Mouse (Mus musculus): Measurements from ENCODE around the gene Fkbp2. TPM values are rescaled to one million over a fixed set of nuclear protein-coding genes. Genes with fewer than 3 reads are reported as not detected.

The Fkbp2 gene
- polyA plus RNA-seq, 1 experiment from 2014 or later = 64.2 TPM

DNA sequence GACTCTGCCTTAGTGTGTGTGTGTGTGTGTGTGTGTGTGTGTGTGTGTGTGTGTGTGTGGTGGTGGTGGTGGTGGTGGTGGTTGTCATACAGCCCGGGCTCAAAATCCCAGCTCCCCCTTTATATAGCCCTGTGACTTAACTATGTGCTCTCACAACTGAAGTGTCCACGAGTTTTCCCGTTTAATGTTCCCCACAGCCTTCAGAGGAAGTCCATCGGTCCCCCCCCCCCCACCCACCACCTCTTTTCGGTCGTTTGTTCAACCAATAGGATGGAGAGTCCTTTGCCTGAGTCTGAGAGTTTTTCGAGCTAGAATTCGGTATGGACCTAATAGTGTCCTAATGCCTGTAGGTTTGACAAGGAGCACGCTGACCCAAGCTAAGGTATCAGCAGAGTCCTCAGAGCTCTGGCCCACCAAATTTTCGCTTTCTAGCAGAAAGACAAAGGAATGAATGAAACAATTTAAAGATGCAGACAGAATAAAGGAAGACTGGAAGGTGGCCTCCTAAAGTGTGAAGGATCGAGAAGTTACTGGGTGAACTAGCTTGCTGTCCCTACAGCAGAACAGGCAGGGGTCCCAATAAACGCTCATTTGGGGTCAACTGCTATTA lies 6.6 kb downstream of the Fkbp2 start:
- Histone ChIP-seq H3K27me3 (ENCODE audit: control insufficient read depth, insufficient read depth, low read length) (no peaks in the 10 kb centered on the region), H3K4me3 (ENCODE audit: control insufficient read depth in 1 of 2, insufficient read depth in 1 of 2, low read depth in 1 of 2, low read length in 2 of 2) (peak overlapping the region; percentile 69 to 80), H3K4me1 (ENCODE audit: control insufficient read depth in 2 of 2, insufficient read depth in 2 of 2, low read length in 2 of 2) (peaks cover 33 to 58% of the 10 kb centered on the region in 2 experiments), H3K27ac (replicated peaks in 1 of 2; ENCODE audit: control insufficient read depth in 1 of 2, insufficient read depth in 1 of 2, low read depth in 2 of 2, low read length in 2 of 2) (peak overlapping the region in 1 of 2 experiments; percentile 89; a peak in 1 of 4 replicates), H3K9me3 (ENCODE audit: control insufficient read depth, low read length) (no peaks in the 10 kb centered on the region), H3K9ac (ENCODE audit: low read length) (peak overlapping the region; percentile 90), H3K36me3 (ENCODE audit: control insufficient read depth, insufficient read depth, low read length) (peaks cover 22% of the 10 kb centered on the region), H3K4me2 (ENCODE audit: low read length) (peak overlapping the region; percentile 97)
- no peak for ATAC-seq (ENCODE audit: insufficient number of reproducible peaks, insufficient read depth, low FRiP score, low read depth)
- WGBS = 35% methylated on average over 12 of the region's 12 CpGs

DNA sequence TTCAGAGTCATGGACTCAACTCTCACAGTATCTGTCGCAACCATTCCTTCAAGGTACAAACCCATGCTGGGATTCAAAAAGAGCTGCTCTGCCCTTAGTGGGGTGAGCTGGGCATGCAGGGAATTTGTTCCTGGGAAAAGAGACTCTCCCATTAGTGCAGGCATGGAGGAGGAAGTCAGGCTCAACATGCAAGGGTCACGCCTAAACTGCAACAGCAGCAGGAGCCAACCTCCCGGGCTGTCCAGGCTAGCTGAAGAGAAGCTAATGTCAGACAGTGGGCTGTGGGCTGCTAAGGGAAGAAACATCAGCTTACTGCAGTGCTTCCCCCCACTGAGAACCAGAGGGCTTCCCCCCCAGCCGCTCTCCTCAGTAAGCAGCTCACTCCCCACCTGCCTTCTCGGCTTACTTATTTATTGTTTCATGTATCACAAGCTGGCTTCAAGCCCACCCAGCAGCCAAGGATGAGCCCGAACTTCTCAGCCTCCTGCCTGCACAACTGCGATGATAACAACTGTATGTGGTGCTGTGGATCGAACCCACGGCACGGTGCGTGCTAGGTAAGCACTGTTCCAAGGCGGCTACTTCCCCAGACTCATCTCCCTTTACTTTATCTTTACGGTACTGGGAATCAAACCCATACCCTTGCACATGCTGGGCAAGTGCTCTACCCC lies 7.9 kb downstream of the Fkbp2 start:
- WGBS = 81% methylated on average over 13 of the region's 13 CpGs
- H3K4me1 ChIP-seq (ENCODE audit: control insufficient read depth in 2 of 2, insufficient read depth in 2 of 2, low read length in 2 of 2) = peaks cover 30 to 56% of the 10 kb centered on the region in 2 experiments
- H3K36me3 ChIP-seq (ENCODE audit: control insufficient read depth, insufficient read depth, low read length) = peaks cover 9% of the 10 kb centered on the region
- H3K9me3 ChIP-seq (ENCODE audit: control insufficient read depth, low read length) = no peaks in the 10 kb centered on the region
- no peak overlapping the region for H3K4me3 ChIP-seq (ENCODE audit: control insufficient read depth in 1 of 2, insufficient read depth in 1 of 2, low read depth in 1 of 2, low read length in 2 of 2)
- no peak overlapping the region for H3K4me2 ChIP-seq (ENCODE audit: low read length)
- H3K27ac ChIP-seq (replicated peaks in 1 of 2; ENCODE audit: control insufficient read depth in 1 of 2, insufficient read depth in 1 of 2, low read depth in 2 of 2, low read length in 2 of 2) = peak overlapping the region in 1 of 2 experiments; percentile 19; a peak in 1 of 4 replicates
- peak overlapping the region; percentile 16; the same call in 1 of the 2 replicates for H3K9ac ChIP-seq (ENCODE audit: low read length)
- H3K27me3 ChIP-seq (ENCODE audit: control insufficient read depth, insufficient read depth, low read length) = no peaks in the 10 kb centered on the region
- no peak for ATAC-seq (ENCODE audit: insufficient number of reproducible peaks, insufficient read depth, low FRiP score, low read depth)

DNA sequence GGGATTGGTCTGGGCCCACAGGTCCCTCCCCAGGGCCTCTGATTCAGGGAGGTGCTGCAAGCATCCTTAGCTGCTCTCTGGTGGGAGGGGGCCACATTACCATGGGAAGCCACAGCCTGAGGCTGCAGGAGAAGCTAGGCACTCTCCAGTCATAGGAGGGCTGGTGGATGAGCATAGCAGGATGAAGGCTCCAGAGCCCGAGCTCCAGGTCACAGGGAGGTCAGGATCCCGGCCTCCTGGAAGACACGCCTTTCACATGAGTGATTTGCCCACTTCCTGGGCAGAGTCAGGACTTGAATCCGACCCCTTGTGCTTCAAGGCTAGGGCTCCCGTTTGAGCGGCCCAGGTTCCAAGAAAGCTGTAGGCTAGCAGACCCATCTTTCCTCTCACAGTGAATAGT lies 8.7 kb downstream of the Fkbp2 start:
- Histone ChIP-seq H3K9me3 (ENCODE audit: control insufficient read depth, low read length) (no peaks in the 10 kb centered on the region), H3K27ac (replicated peaks in 1 of 2; ENCODE audit: control insufficient read depth in 1 of 2, insufficient read depth in 1 of 2, low read depth in 2 of 2, low read length in 2 of 2) (peak overlapping the region in 1 of 2 experiments; percentile 19; a peak in 1 of 4 replicates), H3K4me3 (ENCODE audit: control insufficient read depth in 1 of 2, insufficient read depth in 1 of 2, low read depth in 1 of 2, low read length in 2 of 2) (no peak overlapping the region), H3K36me3 (ENCODE audit: control insufficient read depth, insufficient read depth, low read length) (peaks cover 2% of the 10 kb centered on the region; the same call in 1 of the 2 replicates), H3K27me3 (ENCODE audit: control insufficient read depth, insufficient read depth, low read length) (no peaks in the 10 kb centered on the region), H3K9ac (ENCODE audit: low read length) (peak overlapping the region; percentile 16; the same call in 1 of the 2 replicates), H3K4me1 (ENCODE audit: control insufficient read depth in 2 of 2, insufficient read depth in 2 of 2, low read length in 2 of 2) (peaks cover 28 to 49% of the 10 kb centered on the region in 2 experiments), H3K4me2 (ENCODE audit: low read length) (no peak overlapping the region)
- WGBS = 41% methylated on average over 6 of the region's 6 CpGs
- ATAC-seq (ENCODE audit: insufficient number of reproducible peaks, insufficient read depth, low FRiP score, low read depth) = no peak

DNA sequence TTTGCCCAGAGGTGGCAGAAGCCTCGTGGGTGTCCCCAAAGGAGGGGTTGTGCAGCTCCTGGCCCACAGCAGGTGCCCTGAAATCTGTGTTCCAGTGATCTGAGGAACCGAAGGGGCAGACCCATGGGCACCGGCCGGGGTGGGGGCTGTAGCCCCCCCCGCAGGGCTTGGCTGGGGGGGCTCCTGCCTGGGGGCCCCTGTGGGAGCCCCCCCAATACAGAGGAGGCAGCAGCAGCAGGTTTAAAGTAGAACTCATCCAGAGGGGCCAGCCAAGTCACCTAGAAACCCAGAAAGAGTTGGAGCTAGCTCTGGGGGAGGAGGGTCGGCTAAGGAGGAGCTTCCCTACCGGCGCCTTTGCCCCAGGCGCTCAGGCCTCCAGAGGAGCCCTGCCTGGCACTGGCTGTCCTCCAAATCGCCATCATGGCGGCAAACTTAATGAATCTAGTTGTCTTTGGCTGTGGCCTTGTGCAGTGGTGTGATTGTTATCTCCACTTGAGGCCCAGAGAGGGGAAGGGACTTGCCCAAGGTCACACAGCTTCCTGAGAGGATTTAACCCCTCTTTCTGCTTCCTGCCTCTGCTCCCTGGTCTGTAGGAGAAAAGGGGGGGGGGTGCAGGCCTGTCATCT lies 9.7 kb downstream of the Fkbp2 start:
- Histone ChIP-seq H3K4me3 (ENCODE audit: control insufficient read depth in 1 of 2, insufficient read depth in 1 of 2, low read depth in 1 of 2, low read length in 2 of 2) (peak overlapping the region in 1 of 2 experiments; percentile 66; a peak in 2 of 4 replicates), H3K36me3 (ENCODE audit: control insufficient read depth, insufficient read depth, low read length) (peaks cover 10% of the 10 kb centered on the region), H3K27ac (replicated peaks in 1 of 2; ENCODE audit: control insufficient read depth in 1 of 2, insufficient read depth in 1 of 2, low read depth in 2 of 2, low read length in 2 of 2) (peak overlapping the region in 1 of 2 experiments; percentile 42; a peak in 2 of 4 replicates), H3K9me3 (ENCODE audit: control insufficient read depth, low read length) (no peaks in the 10 kb centered on the region), H3K27me3 (ENCODE audit: control insufficient read depth, insufficient read depth, low read length) (no peaks in the 10 kb centered on the region), H3K4me2 (ENCODE audit: low read length) (peak overlapping the region; percentile 70), H3K9ac (ENCODE audit: low read length) (peak overlapping the region; percentile 81), H3K4me1 (ENCODE audit: control insufficient read depth in 2 of 2, insufficient read depth in 2 of 2, low read length in 2 of 2) (peaks cover 26 to 40% of the 10 kb centered on the region in 2 experiments)
- no peak for ATAC-seq (ENCODE audit: insufficient number of reproducible peaks, insufficient read depth, low FRiP score, low read depth)
- 27% methylated on average over 11 of the region's 11 CpGs for WGBS

DNA sequence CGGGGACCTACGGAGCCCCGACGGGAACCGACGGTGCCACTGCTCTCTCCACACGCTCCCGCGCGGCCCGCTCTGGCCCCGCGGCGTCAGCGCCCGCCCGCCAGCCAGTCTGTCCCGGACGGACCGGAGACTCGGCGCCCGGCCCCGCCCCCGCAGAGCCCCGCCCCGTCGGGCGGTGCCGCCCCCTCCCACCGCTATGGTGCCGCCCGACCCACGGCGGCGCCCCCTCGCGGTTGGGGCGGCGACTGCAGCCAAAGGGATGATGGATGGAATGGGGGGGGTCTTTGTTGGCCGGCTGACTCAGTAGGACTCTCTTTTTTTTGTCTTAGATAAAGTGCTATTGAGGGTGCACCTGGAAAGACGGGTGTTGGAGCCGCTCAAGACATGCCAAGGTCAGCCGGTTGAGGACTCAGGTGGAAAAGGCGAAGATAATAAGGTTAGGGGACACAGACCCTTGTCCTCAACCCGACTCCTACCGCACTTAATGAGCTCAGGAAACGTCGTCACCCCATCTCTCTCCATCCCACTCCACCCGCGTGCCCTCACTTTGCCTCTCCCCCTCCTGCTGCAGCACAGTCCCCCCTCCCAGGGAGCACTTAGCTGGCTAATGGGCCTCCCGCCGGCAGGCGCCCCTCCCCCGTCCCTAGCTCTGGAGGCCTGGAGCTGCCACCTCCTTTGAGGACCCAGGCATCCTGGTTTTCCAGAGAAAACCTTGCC lies 10.5 kb downstream of the Fkbp2 start:
- peak; percentile 68 for ATAC-seq (ENCODE audit: insufficient number of reproducible peaks, insufficient read depth, low FRiP score, low read depth)
- peaks cover 26 to 40% of the 10 kb centered on the region in 2 experiments for H3K4me1 ChIP-seq (ENCODE audit: control insufficient read depth in 2 of 2, insufficient read depth in 2 of 2, low read length in 2 of 2)
- H3K9ac ChIP-seq (ENCODE audit: low read length) = peak overlapping the region; percentile 81
- H3K4me2 ChIP-seq (ENCODE audit: low read length) = peak overlapping the region; percentile 70
- peak overlapping the region; percentile 66 to 74 for H3K4me3 ChIP-seq (ENCODE audit: control insufficient read depth in 1 of 2, insufficient read depth in 1 of 2, low read depth in 1 of 2, low read length in 2 of 2)
- no peaks in the 10 kb centered on the region for H3K27me3 ChIP-seq (ENCODE audit: control insufficient read depth, insufficient read depth, low read length)
- under 1% methylated on average over 44 of the region's 55 CpGs for WGBS
- H3K27ac ChIP-seq (replicated peaks in 1 of 2; ENCODE audit: control insufficient read depth in 1 of 2, insufficient read depth in 1 of 2, low read depth in 2 of 2, low read length in 2 of 2) = peak overlapping the region in 1 of 2 experiments; percentile 42; a peak in 2 of 4 replicates
- no peaks in the 10 kb centered on the region for H3K9me3 ChIP-seq (ENCODE audit: control insufficient read depth, low read length)
- peaks cover 17% of the 10 kb centered on the region for H3K36me3 ChIP-seq (ENCODE audit: control insufficient read depth, insufficient read depth, low read length)

DNA sequence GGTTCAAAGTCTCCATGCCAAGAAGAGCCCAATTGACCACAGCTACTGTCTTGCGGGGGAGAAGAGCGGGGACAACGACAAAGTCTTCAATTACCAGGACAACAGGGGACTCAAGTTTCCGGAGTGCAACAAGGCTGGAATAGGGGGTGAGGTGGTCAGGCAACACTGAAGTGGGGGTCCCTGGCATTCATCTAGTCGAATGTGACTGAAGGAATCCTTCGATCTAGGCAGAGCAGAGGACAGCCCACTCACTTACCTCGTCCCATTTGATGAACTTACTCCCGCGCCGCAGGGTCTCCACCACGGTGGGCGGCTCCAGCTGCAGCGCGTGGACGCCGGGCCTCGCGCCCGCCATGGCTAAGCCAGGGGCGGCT lies 11.0 kb downstream of the Fkbp2 start:
- under 1% methylated on average over 20 of the region's 20 CpGs for WGBS
- peak overlapping the region; percentile 66 to 74 for H3K4me3 ChIP-seq (ENCODE audit: control insufficient read depth in 1 of 2, insufficient read depth in 1 of 2, low read depth in 1 of 2, low read length in 2 of 2)
- peak overlapping the region in 1 of 2 experiments; percentile 41; a peak in 2 of 4 replicates for H3K27ac ChIP-seq (replicated peaks in 1 of 2; ENCODE audit: control insufficient read depth in 1 of 2, insufficient read depth in 1 of 2, low read depth in 2 of 2, low read length in 2 of 2)
- peaks cover 26 to 40% of the 10 kb centered on the region in 2 experiments for H3K4me1 ChIP-seq (ENCODE audit: control insufficient read depth in 2 of 2, insufficient read depth in 2 of 2, low read length in 2 of 2)
- no peaks in the 10 kb centered on the region for H3K9me3 ChIP-seq (ENCODE audit: control insufficient read depth, low read length)
- H3K4me2 ChIP-seq (ENCODE audit: low read length) = peak overlapping the region; percentile 70
- no peaks in the 10 kb centered on the region for H3K27me3 ChIP-seq (ENCODE audit: control insufficient read depth, insufficient read depth, low read length)
- ATAC-seq (ENCODE audit: insufficient number of reproducible peaks, insufficient read depth, low FRiP score, low read depth) = no peak
- H3K36me3 ChIP-seq (ENCODE audit: control insufficient read depth, insufficient read depth, low read length) = peaks cover 23% of the 10 kb centered on the region
- H3K9ac ChIP-seq (ENCODE audit: low read length) = peak overlapping the region; percentile 81

Measured in heart, embryonic 14.5 days (tissue).